In the genomic region with DNA sequence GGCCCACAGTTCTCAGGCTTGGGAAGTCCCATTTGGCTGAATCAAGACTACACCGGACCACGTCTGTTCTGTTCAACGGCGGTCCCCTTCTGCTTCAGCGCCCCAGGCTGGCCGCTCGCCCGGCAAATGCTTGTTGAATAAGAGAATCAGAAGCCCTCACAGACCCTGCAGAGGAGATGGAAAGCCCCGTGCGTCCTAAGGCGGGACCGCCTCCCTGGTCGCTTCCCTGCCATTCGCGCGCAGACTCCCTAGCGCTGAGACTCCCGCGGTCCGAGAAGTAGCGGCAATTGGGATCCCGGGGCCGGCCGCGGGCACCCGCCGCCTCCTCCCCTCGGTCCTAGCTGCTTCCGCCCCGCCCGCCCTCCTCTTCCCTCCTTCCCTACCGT, we compare ENCODE assay signal across 8 mouse cellular contexts. TPM values are rescaled to one million over a fixed set of nuclear protein-coding genes. Genes with fewer than 3 reads are reported as not detected.
DNase-seq lines count a peak whose midpoint lies in the region; ATAC-seq lines count a peak whose summit lies in the region.

A gene (plus strand): TSS at position 251 of the 386 bp plus-strand sequence.

- peak within 1 kb of the TSS; percentile 95 for H3K4me3 ChIP-seq in forebrain, embryonic 13.5 days
- peak within 1 kb of the TSS; percentile 76 for H3K4me3 ChIP-seq in hindbrain, embryonic 11.5 days (ENCODE audit: low read depth, low read length)

- peaks cover 23% of the 10 kb centered on the region for H3K36me3 ChIP-seq in forebrain, embryonic 13.5 days (ENCODE audit: poor library complexity, severe bottlenecking)
- 0 out of 2 replicates have a peak, but pooled peaks cover 2% of the 10 kb centered on the region for H3K36me3 ChIP-seq in hindbrain, embryonic 11.5 days (ENCODE audit: control insufficient read depth, insufficient read depth, low read length)

- DNase-seq in right cerebral cortex, adult 2 months (ENCODE audit: low spot score in 2 of 2): peak; percentile 61
- no peak for DNase-seq in right cerebral cortex, adult 18-20 months
- DNase-seq in cerebellum, adult 11-12 months: peak; percentile 84
- DNase-seq in hindbrain, embryonic 11.5 days (ENCODE audit: low spot score): peak; percentile 83
- DNase-seq in layer of hippocampus, postnatal 36 days: peak; percentile 70 to 71
- peak; percentile 41 for DNase-seq in lung, postnatal 25 days (ENCODE audit: low spot score)
- DNase-seq in right cerebral cortex, postnatal 25 days: peak; percentile 60

- peak within 1 kb of the TSS; percentile 97 for H3K27ac ChIP-seq in forebrain, embryonic 13.5 days
- peak within 1 kb of the TSS; percentile 95 for H3K27ac ChIP-seq in hindbrain, embryonic 11.5 days (ENCODE audit: low read depth, low read length)

- H3K4me2 ChIP-seq in forebrain, embryonic 13.5 days: peak within 1 kb of the TSS; percentile 91
- peak within 1 kb of the TSS; percentile 74 for H3K4me2 ChIP-seq in hindbrain, embryonic 11.5 days (replicated peaks; ENCODE audit: low read depth, low read length)

- peaks cover 67% of the 10 kb centered on the region for H3K4me1 ChIP-seq in forebrain, embryonic 13.5 days
- H3K4me1 ChIP-seq in hindbrain, embryonic 11.5 days (replicated peaks; ENCODE audit: control insufficient read depth, insufficient read depth, low read length): peaks cover 14% of the 10 kb centered on the region; the same call in 1 of the 2 replicates

- H3K9me3 ChIP-seq in forebrain, embryonic 13.5 days (replicated peaks): no peaks in the 10 kb centered on the region
- no peaks in the 10 kb centered on the region for H3K9me3 ChIP-seq in hindbrain, embryonic 11.5 days (ENCODE audit: control insufficient read depth, low read length)

- WGBS in forebrain, embryonic 13.5 days: under 1% methylated on average over 32 of the region's 32 CpGs
- WGBS in hindbrain, embryonic 11.5 days: under 1% methylated on average over 28 of the region's 32 CpGs

- ATAC-seq in forebrain, embryonic 13.5 days: peak; percentile 80
- peak; percentile 69 for ATAC-seq in hindbrain, embryonic 11.5 days (ENCODE audit: low FRiP score)

- H3K27me3 ChIP-seq in forebrain, embryonic 13.5 days: no peaks in the 10 kb centered on the region
- H3K27me3 ChIP-seq in hindbrain, embryonic 11.5 days (ENCODE audit: control insufficient read depth, insufficient read depth, low read length): no peaks in the 10 kb centered on the region

- peak within 1 kb of the TSS; percentile 99 for H3K9ac ChIP-seq in forebrain, embryonic 13.5 days
- H3K9ac ChIP-seq in hindbrain, embryonic 11.5 days (ENCODE audit: low read depth, low read length): peak within 1 kb of the TSS; percentile 96

RNA-seq across cellular contexts. Expression of the gene that starts here (rescaled TPM):
- polyA plus RNA-seq in forebrain, embryonic 13.5 days (2015; fragmentation: Nextera tagmentation; extraction: Ambion mirVana): 89.2 and 95.0 TPM in 2 replicates
- polyA plus RNA-seq in hindbrain, embryonic 11.5 days (2014; fragmentation: Nextera tagmentation; extraction: Ambion mirVana): 46.1 and 47.6 TPM in 2 replicates
- total RNA-seq in layer of hippocampus, postnatal 36 days (2021): 10 to 100 TPM; 43.3 to 46.5 TPM
